Mouse (Mus musculus): Measurements from ENCODE around the gene Gli3. TPM values are rescaled to one million over a fixed set of nuclear protein-coding genes. Genes with fewer than 3 reads are reported as not detected.

The Gli3 gene
- polyA plus RNA-seq, 1 experiment = 0.11 TPM

DNA sequence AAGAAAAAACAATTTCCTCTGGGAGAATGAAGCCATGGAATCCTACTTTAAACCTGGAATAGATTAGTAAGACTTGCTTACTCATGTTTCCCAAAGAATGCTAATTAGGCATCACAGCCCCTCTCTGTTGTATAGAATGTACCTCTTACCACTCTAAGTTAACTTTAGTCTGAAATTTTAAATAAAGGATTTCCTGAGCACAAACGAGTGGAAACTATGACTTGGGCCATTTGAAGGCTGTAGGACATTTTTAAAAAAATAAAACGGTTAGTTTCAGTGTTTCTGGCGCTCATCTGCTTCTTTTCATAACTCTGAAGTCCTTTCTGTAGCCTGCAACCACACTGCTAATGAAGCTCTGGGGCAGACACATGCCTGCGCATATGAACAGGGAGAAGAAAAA lies 83.2 kb downstream of the Gli3 start:
- Histone ChIP-seq H3K27ac (ENCODE audit: insufficient read depth, low read depth, low read length) (no peak overlapping the region), H3K4me3 (ENCODE audit: insufficient read depth, low read length) (no peak overlapping the region), H3K4me1 (ENCODE audit: control insufficient read depth, insufficient read depth, low read length) (no peaks in the 10 kb centered on the region)
- no peak for TF ChIP-seq POLR2A (IDR thresholded peaks at IDR 0.05; ENCODE audit: borderline replicate concordance, low read depth, low read length)
- TF ChIP-seq CTCF (IDR thresholded peaks at IDR 0.05; ENCODE audit: low read depth, low read length) = no peak

- Histone ChIP-seq H3K4me1 (ENCODE audit: control insufficient read depth, insufficient read depth, low read length) (no peaks in the 10 kb centered on the region), H3K27ac (ENCODE audit: insufficient read depth, low read depth, low read length) (no peak overlapping the region), H3K4me3 (ENCODE audit: insufficient read depth, low read length) (no peak overlapping the region)
- no peak for TF ChIP-seq POLR2A (IDR thresholded peaks at IDR 0.05; ENCODE audit: borderline replicate concordance, low read depth, low read length)
- no peak for TF ChIP-seq CTCF (IDR thresholded peaks at IDR 0.05; ENCODE audit: low read depth, low read length)
These were observed 86.4 kb downstream of the Gli3 start for GRCm38 (mm10) chr13:15549466-15549865.

- TF ChIP-seq POLR2A (IDR thresholded peaks at IDR 0.05; ENCODE audit: borderline replicate concordance, low read depth, low read length) (no peak), CTCF (IDR thresholded peaks at IDR 0.05; ENCODE audit: low read depth, low read length) (no peak)
- H3K4me3 ChIP-seq (ENCODE audit: insufficient read depth, low read length) = no peak overlapping the region
- no peak overlapping the region for H3K27ac ChIP-seq (ENCODE audit: insufficient read depth, low read depth, low read length)
- no peaks in the 10 kb centered on the region for H3K4me1 ChIP-seq (ENCODE audit: control insufficient read depth, insufficient read depth, low read length)
These were observed 87.1 kb downstream of the Gli3 start for GRCm38 (mm10) chr13:15550027-15550602.

DNA sequence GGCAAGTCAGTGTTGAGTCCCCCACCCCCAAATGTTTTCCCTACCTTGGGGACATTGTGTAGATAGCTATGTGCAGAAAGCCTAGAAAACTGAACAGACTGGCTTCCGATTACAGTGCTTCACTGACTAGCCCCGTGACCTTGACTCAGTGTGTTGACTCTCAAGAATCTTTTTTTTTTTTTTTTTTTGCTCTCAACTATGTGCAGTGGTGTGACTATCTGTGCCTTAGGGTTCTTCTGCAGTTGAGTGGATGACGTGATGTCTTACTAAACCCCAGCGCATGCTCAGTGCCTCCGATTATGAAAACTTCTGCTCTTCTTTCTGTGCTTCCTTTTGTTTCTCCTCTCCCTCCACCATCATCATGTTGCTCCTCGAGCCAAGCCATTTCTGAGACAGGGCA lies 87.7 kb downstream of the Gli3 start:
- H3K4me3 ChIP-seq (ENCODE audit: insufficient read depth, low read length) = no peak overlapping the region
- H3K4me1 ChIP-seq (ENCODE audit: control insufficient read depth, insufficient read depth, low read length) = no peaks in the 10 kb centered on the region
- H3K27ac ChIP-seq (ENCODE audit: insufficient read depth, low read depth, low read length) = no peak overlapping the region
- TF ChIP-seq POLR2A (IDR thresholded peaks at IDR 0.05; ENCODE audit: borderline replicate concordance, low read depth, low read length) = no peak

DNA sequence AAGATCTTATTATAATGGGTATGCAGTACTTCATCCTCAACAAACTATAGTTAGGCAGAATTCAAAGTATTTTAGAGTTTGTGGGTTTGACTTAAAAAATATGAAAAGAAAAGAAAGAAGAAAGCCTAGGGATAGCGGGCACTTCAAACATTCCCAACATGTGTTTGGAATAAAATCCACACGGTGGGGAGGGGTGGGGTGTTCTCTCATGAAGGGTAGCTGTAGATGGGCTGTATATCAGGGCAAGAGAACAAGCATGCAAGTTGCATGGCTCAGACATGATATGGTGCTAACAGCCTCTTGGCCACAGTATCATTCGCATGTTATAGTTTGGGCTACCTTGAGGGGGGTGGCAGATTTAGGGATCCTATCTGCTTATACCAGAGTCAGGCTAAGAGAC lies 89.0 kb downstream of the Gli3 start:
- Histone ChIP-seq H3K4me1 (ENCODE audit: control insufficient read depth, insufficient read depth, low read length) (no peaks in the 10 kb centered on the region), H3K27ac (ENCODE audit: insufficient read depth, low read depth, low read length) (no peak overlapping the region), H3K4me3 (ENCODE audit: insufficient read depth, low read length) (no peak overlapping the region)
- no peak for TF ChIP-seq CTCF (IDR thresholded peaks at IDR 0.05; ENCODE audit: low read depth, low read length)
- TF ChIP-seq POLR2A (IDR thresholded peaks at IDR 0.05; ENCODE audit: borderline replicate concordance, low read depth, low read length) = no peak

- Histone ChIP-seq H3K4me3 (ENCODE audit: insufficient read depth, low read length) (no peak overlapping the region), H3K4me1 (ENCODE audit: control insufficient read depth, insufficient read depth, low read length) (no peaks in the 10 kb centered on the region), H3K27ac (ENCODE audit: insufficient read depth, low read depth, low read length) (no peak overlapping the region)
- TF ChIP-seq CTCF (IDR thresholded peaks at IDR 0.05; ENCODE audit: low read depth, low read length) = no peak
- TF ChIP-seq POLR2A (IDR thresholded peaks at IDR 0.05; ENCODE audit: borderline replicate concordance, low read depth, low read length) = no peak
These were observed 93.6 kb downstream of the Gli3 start for GRCm38 (mm10) chr13:15556646-15557098.

GRCm38 (mm10) chr13:15561441-15561840 lies 98.4 kb downstream of the Gli3 start:
- no peak for TF ChIP-seq CTCF (IDR thresholded peaks at IDR 0.05; ENCODE audit: low read depth, low read length)
- Histone ChIP-seq H3K4me1 (ENCODE audit: control insufficient read depth, insufficient read depth, low read length) (no peaks in the 10 kb centered on the region), H3K4me3 (ENCODE audit: insufficient read depth, low read length) (no peak overlapping the region), H3K27ac (ENCODE audit: insufficient read depth, low read depth, low read length) (no peak overlapping the region)

DNA sequence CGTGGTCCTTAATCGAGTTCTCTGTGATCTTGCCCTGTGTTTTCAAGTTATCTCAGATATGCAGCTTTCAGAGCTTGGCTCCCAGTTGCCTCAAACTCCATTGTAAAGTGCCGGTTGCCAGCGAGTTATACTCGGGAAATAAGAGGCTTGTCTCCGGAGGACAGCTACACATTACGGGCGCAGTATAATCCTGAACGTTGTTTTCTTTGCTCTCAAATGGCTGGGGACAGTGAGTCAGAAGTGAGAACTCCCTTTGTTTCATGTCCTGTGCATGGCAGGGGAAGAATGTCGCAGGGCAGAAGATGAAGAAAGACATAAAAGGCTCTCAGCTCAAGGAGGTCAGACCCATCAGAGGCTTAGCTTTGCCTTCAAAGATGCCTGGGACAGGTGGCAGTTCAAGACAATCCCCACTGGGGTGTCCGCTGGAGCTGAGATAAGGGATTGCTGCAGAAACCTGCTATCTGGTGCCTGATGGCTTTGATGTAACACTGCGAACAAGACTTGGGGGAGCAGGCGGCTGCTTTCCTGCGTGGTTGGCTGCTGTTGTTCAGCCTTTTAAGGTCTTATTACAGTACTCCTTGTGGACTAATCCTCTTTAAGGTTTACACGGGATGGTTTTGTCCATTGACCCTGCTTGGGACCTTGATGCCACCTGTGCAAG lies 108.0 kb downstream of the Gli3 start:
- Histone ChIP-seq H3K27ac (ENCODE audit: insufficient read depth, low read depth, low read length) (no peak overlapping the region), H3K4me3 (ENCODE audit: insufficient read depth, low read length) (no peak overlapping the region), H3K4me1 (ENCODE audit: control insufficient read depth, insufficient read depth, low read length) (no peaks in the 10 kb centered on the region)
- no peak for TF ChIP-seq POLR2A (IDR thresholded peaks at IDR 0.05; ENCODE audit: borderline replicate concordance, low read depth, low read length)
- no peak for TF ChIP-seq CTCF (IDR thresholded peaks at IDR 0.05; ENCODE audit: low read depth, low read length)

DNA sequence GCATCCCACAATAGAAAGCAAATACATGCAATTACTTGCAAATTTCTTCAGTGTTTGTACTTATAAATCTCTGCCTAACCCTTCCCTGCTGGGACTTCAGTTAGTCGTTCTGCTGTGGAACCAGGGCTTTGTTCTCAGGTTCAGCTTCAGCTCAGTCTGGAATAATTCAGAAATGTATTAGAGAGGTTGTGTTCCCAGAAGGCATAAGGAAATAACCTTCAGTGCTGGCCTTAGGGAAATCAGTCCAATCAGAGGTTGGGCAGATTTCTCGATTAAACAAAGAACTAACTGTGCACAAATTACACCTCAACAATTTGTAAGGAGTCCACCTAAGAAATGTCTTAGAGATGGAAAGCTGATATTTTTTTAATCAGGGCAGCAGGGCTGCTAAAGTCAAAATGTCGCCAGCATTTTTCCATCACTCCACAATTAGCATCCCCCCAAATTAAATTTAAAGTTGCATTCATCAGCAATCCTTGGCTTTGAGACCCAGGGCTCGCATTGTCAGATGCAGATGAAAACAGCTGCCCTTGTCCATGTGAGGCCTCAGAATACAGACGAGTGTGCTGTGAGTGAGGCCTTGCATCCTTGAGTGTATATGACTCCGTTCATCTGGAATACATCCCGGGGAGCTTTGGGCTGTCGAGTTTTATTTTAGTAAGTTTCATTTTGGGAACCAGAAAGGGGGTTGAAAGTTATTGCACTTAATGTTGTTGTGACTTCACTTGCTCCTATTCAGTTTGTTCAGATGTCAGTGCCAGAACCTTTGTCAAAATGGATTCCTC lies 114.3 kb downstream of the Gli3 start:
- H3K27ac ChIP-seq (ENCODE audit: insufficient read depth, low read depth, low read length) = no peak overlapping the region

DNA sequence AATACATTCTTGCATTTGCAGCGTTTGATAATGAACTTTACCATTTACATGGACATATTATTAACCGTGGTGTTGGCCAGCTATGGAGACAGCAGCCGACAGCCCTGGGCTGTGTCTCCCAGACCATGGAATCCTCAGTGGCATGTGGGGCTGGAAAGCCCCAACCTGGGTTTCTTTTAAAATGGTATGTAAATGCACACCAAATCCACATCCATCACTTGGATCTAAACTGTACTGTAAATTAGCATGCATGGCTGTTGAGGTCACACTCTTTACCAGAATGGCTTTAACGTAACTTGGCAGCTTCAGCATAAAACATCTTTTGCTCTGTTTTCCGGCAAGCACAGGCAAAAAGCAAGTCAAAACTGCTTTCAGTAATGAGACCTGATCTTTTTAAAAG lies 117.4 kb downstream of the Gli3 start:
- no peak overlapping the region for H3K4me3 ChIP-seq (ENCODE audit: insufficient read depth, low read length)
- TF ChIP-seq CTCF (IDR thresholded peaks at IDR 0.05; ENCODE audit: low read depth, low read length) = no peak
- no peak for TF ChIP-seq POLR2A (IDR thresholded peaks at IDR 0.05; ENCODE audit: borderline replicate concordance, low read depth, low read length)
- H3K4me1 ChIP-seq (ENCODE audit: control insufficient read depth, insufficient read depth, low read length) = no peaks in the 10 kb centered on the region
- no peak overlapping the region for H3K27ac ChIP-seq (ENCODE audit: insufficient read depth, low read depth, low read length)

More for the DNA sequence above, 114.3 kb downstream of the Gli3 start:
- Histone ChIP-seq H3K4me1 (ENCODE audit: control insufficient read depth, insufficient read depth, low read length) (no peaks in the 10 kb centered on the region), H3K4me3 (ENCODE audit: insufficient read depth, low read length) (no peak overlapping the region)
- TF ChIP-seq POLR2A (IDR thresholded peaks at IDR 0.05; ENCODE audit: borderline replicate concordance, low read depth, low read length) (no peak), CTCF (IDR thresholded peaks at IDR 0.05; ENCODE audit: low read depth, low read length) (no peak)

Measured in bone marrow macrophage, adult 2 months (primary cell).